Mouse (Mus musculus): ENCODE measurements around the gene Fam78a. TPM values are rescaled to one million over a fixed set of nuclear protein-coding genes. Genes with fewer than 3 reads are reported as not detected.
"Not testable (repeated sequence)": the region's sequence is repeated elsewhere in the genome, so short reads cannot be mapped to it uniquely, and the experiment has no call there.

Gene Fam78a
- total RNA-seq, 2 experiments from 2014 or later, result 3.6 to 6.0 TPM

GRCm38 (mm10) chr2:32041087-32041486 lies 43.6 kb downstream of the Fam78a start:
- no peak for TF ChIP-seq CTCF (conservative IDR thresholded peaks at IDR 0.05)
- no peak overlapping the region for H3K27ac ChIP-seq
- H3K4me3 ChIP-seq, result no peak overlapping the region
- DNase-seq (ENCODE audit: low spot score in 2 of 2), result no peak

- DNase-seq (ENCODE audit: low spot score in 2 of 2); H3K4me3 ChIP-seq; H3K27ac ChIP-seq: not testable (repeated sequence)
These were observed 44.0 kb downstream of the Fam78a start for GRCm38 (mm10) chr2:32040646-32041045.

- no peak for TF ChIP-seq CTCF (conservative IDR thresholded peaks at IDR 0.05)
- H3K4me3 ChIP-seq, result no peak overlapping the region
- peak overlapping the region; percentile 74 for H3K27ac ChIP-seq
- peak; percentile 49 to 82 for DNase-seq (ENCODE audit: low spot score in 2 of 2)
These were observed 46.0 kb downstream of the Fam78a start for GRCm38 (mm10) chr2:32038661-32039081.

GRCm38 (mm10) chr2:32037279-32037858 lies 47.3 kb downstream of the Fam78a start:
- peak overlapping the region; percentile 74 for H3K27ac ChIP-seq
- H3K4me3 ChIP-seq, result no peak overlapping the region
- no peak for DNase-seq (ENCODE audit: low spot score in 2 of 2)
- TF ChIP-seq CTCF (conservative IDR thresholded peaks at IDR 0.05), result no peak

GRCm38 (mm10) chr2:32034206-32034605 lies 50.5 kb downstream of the Fam78a start:
- Histone ChIP-seq H3K4me3 (no peak overlapping the region), H3K27ac (no peak overlapping the region)
- no peak for DNase-seq (ENCODE audit: low spot score in 2 of 2)
- TF ChIP-seq CTCF (conservative IDR thresholded peaks at IDR 0.05), result no peak

GRCm38 (mm10) chr2:32033436-32033835 lies 51.2 kb downstream of the Fam78a start:
- Histone ChIP-seq H3K4me3 (no peak overlapping the region), H3K27ac (no peak overlapping the region)
- TF ChIP-seq CTCF (conservative IDR thresholded peaks at IDR 0.05), result no peak
- no peak for DNase-seq (ENCODE audit: low spot score in 2 of 2)

- no peak for TF ChIP-seq CTCF (conservative IDR thresholded peaks at IDR 0.05)
- peak; percentile 35 to 63 for DNase-seq (ENCODE audit: low spot score in 2 of 2)
- no peak overlapping the region for H3K4me3 ChIP-seq
- H3K27ac ChIP-seq, result peak overlapping the region; percentile 68
These were observed 55.0 kb downstream of the Fam78a start for GRCm38 (mm10) chr2:32029636-32030035.

GRCm38 (mm10) chr2:32024372-32024771 lies 60.3 kb downstream of the Fam78a start:
- TF ChIP-seq CTCF (conservative IDR thresholded peaks at IDR 0.05), result no peak
- no peak overlapping the region for H3K27ac ChIP-seq
- no peak overlapping the region for H3K4me3 ChIP-seq
- DNase-seq (ENCODE audit: low spot score in 2 of 2), result no peak

GRCm38 (mm10) chr2:32020229-32020628 lies 64.4 kb downstream of the Fam78a start:
- DNase-seq (ENCODE audit: low spot score in 2 of 2), result no peak
- no peak overlapping the region for H3K4me3 ChIP-seq
- no peak for TF ChIP-seq CTCF (conservative IDR thresholded peaks at IDR 0.05)

GRCm38 (mm10) chr2:32019704-32020103 lies 65.0 kb downstream of the Fam78a start:
- Histone ChIP-seq H3K4me3 (no peak overlapping the region), H3K27ac (no peak overlapping the region)
- DNase-seq (ENCODE audit: low spot score in 2 of 2), result no peak
- no peak for TF ChIP-seq CTCF (conservative IDR thresholded peaks at IDR 0.05)

More at GRCm38 (mm10) chr2:32020229-32020628, 64.4 kb downstream of the Fam78a start:
- no peak overlapping the region for H3K27ac ChIP-seq

GRCm38 (mm10) chr2:32008716-32009115 lies 75.9 kb downstream of the Fam78a start:
- no peak for TF ChIP-seq CTCF (conservative IDR thresholded peaks at IDR 0.05)
- no peak for DNase-seq (ENCODE audit: low spot score in 2 of 2)
- H3K27ac ChIP-seq, result no peak overlapping the region
- no peak overlapping the region for H3K4me3 ChIP-seq

GRCm38 (mm10) chr2:32008311-32008710 lies 76.3 kb downstream of the Fam78a start:
- no peak for TF ChIP-seq CTCF (conservative IDR thresholded peaks at IDR 0.05)
- no peak overlapping the region for H3K4me3 ChIP-seq
- DNase-seq (ENCODE audit: low spot score in 2 of 2), result no peak
- no peak overlapping the region for H3K27ac ChIP-seq

Small RNAs within 50 kb of the gene (microRNA-seq; reads per million reads assigned to microRNA genes)
- gene Mir7674, result 3.1 to 3.2 reads per million in 2 experiments

Other genes starting within 250 kb of the Fam78a start
- gene Fibcd1, start 238.9 kb downstream of the Fam78a start, total RNA-seq (2021), result 100 to 1,000 TPM; 108 to 110 TPM
- gene Lamc3, start 197.6 kb downstream of the Fam78a start, total RNA-seq (2021), result 1 to 10 TPM; 6.3 to 7.8 TPM
- 1 to 10 TPM; 6.0 to 7.4 TPM for gene Aif1l, start 134.7 kb downstream of the Fam78a start, total RNA-seq (2021)
- gene Nup214, start 110.4 kb downstream of the Fam78a start, total RNA-seq (2021), result 10 to 100 TPM; 67.0 to 69.3 TPM
- gene Plpp7, start 10.7 kb upstream of the Fam78a start, total RNA-seq (2021), result 10 to 100 TPM; 20.2 to 21.8 TPM
- gene Prrc2b, start 66.2 kb upstream of the Fam78a start, total RNA-seq (2021), result 100 to 1,000 TPM; 288 to 305 TPM
- 10 to 100 TPM; 23.4 to 24.1 TPM for gene Pomt1, start 151.7 kb upstream of the Fam78a start, total RNA-seq (2021)
- gene Uck1, start 175.3 kb upstream of the Fam78a start, total RNA-seq (2021), result 10 to 100 TPM; 55.3 to 57.8 TPM
- 10 to 100 TPM; 87.9 TPM for gene Golga2, start 202.5 kb upstream of the Fam78a start, total RNA-seq (2021)
- gene Swi5, start 203.2 kb upstream of the Fam78a start, total RNA-seq (2021), result 100 to 1,000 TPM; 212 to 222 TPM

Measured in layer of hippocampus, adult 2 months (tissue).